Mouse (Mus musculus) intestine, postnatal 0 days (tissue): ENCODE results near the gene Fbrsl1. TPM values are rescaled to one million over a fixed set of nuclear protein-coding genes. Genes with fewer than 3 reads are reported as not detected.

Experiments
- ATAC-seq: fragments of 200-750 bp; cut with Nextera tagmentation; 2 replicates; pipeline ENCODE4 v1.8.0; 2017; ENCODE audit warnings: mild to moderate bottlenecking, moderate TSS enrichment, moderate library complexity
- H3K27ac ChIP-seq: fragments of 300-500 bp; sonication (generic); 2 replicates; pipeline ENCODE4 v1.5.1; 2014; ENCODE audit warnings: mild to moderate bottlenecking, low read depth, low read length, moderate library complexity
- H3K27me3 ChIP-seq: fragments of 300-500 bp; sonication (generic); replicated peaks from 2 replicates; pipeline ENCODE4 v1.6.1; 2014; ENCODE audit warnings: low read length, mixed read lengths; ENCODE audit not compliant: control insufficient read depth, insufficient read depth
- H3K36me3 ChIP-seq: fragments of 300-500 bp; sonication (generic); 2 replicates; pipeline ENCODE4 v1.6.1; 2014; ENCODE audit warnings: mild to moderate bottlenecking, moderate library complexity; ENCODE audit not compliant: control insufficient read depth, insufficient read depth
- H3K4me1 ChIP-seq: fragments of 300-500 bp; sonication (generic); replicated peaks from 2 replicates; pipeline ENCODE4 v1.6.1; 2014; ENCODE audit warnings: antibody characterized with exemption, low read length, mixed read lengths; ENCODE audit not compliant: control insufficient read depth, insufficient read depth
- H3K4me2 ChIP-seq: fragments of 300-500 bp; sonication (generic); replicated peaks from 2 replicates; pipeline ENCODE4 v1.6.1; 2014; ENCODE audit warnings: low read depth, mild to moderate bottlenecking, moderate library complexity
- H3K4me3 ChIP-seq: fragments of 300-500 bp; sonication (generic); 2 replicates; pipeline ENCODE4 v1.5.1; 2014; ENCODE audit warnings: low read depth, low read length
- H3K9ac ChIP-seq: fragments of 300-500 bp; sonication (generic); 2 replicates; pipeline ENCODE4 v1.6.1; 2014; ENCODE audit warnings: mild to moderate bottlenecking, low read depth, low read length
- H3K9me3 ChIP-seq: fragments of 300-500 bp; sonication (generic); 2 replicates; pipeline ENCODE4 v1.6.1; 2016; ENCODE audit warnings: mixed run types; ENCODE audit not compliant: control insufficient read depth
- CTCF ChIP-seq: sonication (generic); IDR thresholded peaks from 2 replicates; pipeline ENCODE4 v1.5.1; 2016; ENCODE audit warnings: low read depth, mild to moderate bottlenecking, control low read depth, antibody characterized with exemption, moderate library complexity
- WGBS: fragments of 180-500 bp; shearing (Covaris S2); extraction: QIAGEN DNeasy Blood & Tissue Kit; methylation state at CpG from one replicate; pipeline ENCODE4 v1.1.7; 2014; 5-methylcytosine and 5-hydroxymethylcytosine counted together
- polyA plus RNA-seq: library from polyadenylated mRNA; unstranded; fragments of >200 nt; fragmentation: Nextera tagmentation; extraction: Ambion mirVana; gene quantifications from 2 replicates; pipeline ENCODE4 v1.2.1, GENCODE M21; 2015

Fbrsl1 gene
- polyA plus RNA-seq, 1 experiment from 2014 or later: 8.2 TPM

- H3K9me3 ChIP-seq: no peaks in the 10 kb centered on the region
- no peak for TF ChIP-seq CTCF
- H3K36me3 ChIP-seq: no peaks in the 10 kb centered on the region
- no peak overlapping the region for H3K27ac ChIP-seq
- no peak overlapping the region for H3K9ac ChIP-seq
- no peak overlapping the region for H3K4me3 ChIP-seq
- no peaks in the 10 kb centered on the region for H3K4me1 ChIP-seq
- no peaks in the 10 kb centered on the region for H3K27me3 ChIP-seq
- H3K4me2 ChIP-seq: no peak overlapping the region
- WGBS: 46% methylated on average over 4 of the region's 4 CpGs
- ATAC-seq: no peak
Observed at GRCm38 (mm10) chr5:110489639-110490038, 41.3 kb upstream of the Fbrsl1 start.

GRCm38 (mm10) chr5:110487943-110488342 is 39.6 kb upstream of the Fbrsl1 start:
- no peak overlapping the region for H3K4me3 ChIP-seq
- no peak overlapping the region for H3K4me2 ChIP-seq
- no peak for ATAC-seq
- no peaks in the 10 kb centered on the region for H3K27me3 ChIP-seq
- no peaks in the 10 kb centered on the region for H3K36me3 ChIP-seq
- no peak overlapping the region for H3K27ac ChIP-seq
- WGBS: 28% methylated on average over 1 of the region's 1 CpGs
- no peaks in the 10 kb centered on the region for H3K9me3 ChIP-seq
- H3K4me1 ChIP-seq: no peaks in the 10 kb centered on the region
- TF ChIP-seq CTCF: no peak
- no peak overlapping the region for H3K9ac ChIP-seq

GRCm38 (mm10) chr5:110486674-110487334 is 38.5 kb upstream of the Fbrsl1 start:
- WGBS: 34% methylated on average over 5 of the region's 5 CpGs
- Histone ChIP-seq H3K4me1 (no peaks in the 10 kb centered on the region), H3K4me3 (no peak overlapping the region), H3K27me3 (no peaks in the 10 kb centered on the region), H3K9ac (no peak overlapping the region), H3K36me3 (no peaks in the 10 kb centered on the region), H3K4me2 (no peak overlapping the region), H3K9me3 (no peaks in the 10 kb centered on the region), H3K27ac (no peak overlapping the region)
- peak; percentile 37; the same call in 1 of the 2 replicates for ATAC-seq
- no peak for TF ChIP-seq CTCF

GRCm38 (mm10) chr5:110484711-110485110 is 36.4 kb upstream of the Fbrsl1 start:
- WGBS: 68% methylated on average over 3 of the region's 3 CpGs
- no peak overlapping the region for H3K4me2 ChIP-seq
- ATAC-seq: no peak

GRCm38 (mm10) chr5:110479228-110479627 is 30.9 kb upstream of the Fbrsl1 start:
- H3K4me1 ChIP-seq: no peaks in the 10 kb centered on the region
- H3K9me3 ChIP-seq: no peaks in the 10 kb centered on the region
- H3K4me2 ChIP-seq: no peak overlapping the region
- H3K9ac ChIP-seq: no peak overlapping the region
- H3K27ac ChIP-seq: no peak overlapping the region
- TF ChIP-seq CTCF: no peak
- ATAC-seq: no peak
- 50% methylated on average over 8 of the region's 8 CpGs for WGBS
- no peak overlapping the region for H3K4me3 ChIP-seq
- no peaks in the 10 kb centered on the region for H3K36me3 ChIP-seq
- H3K27me3 ChIP-seq: 0 out of 2 replicates have a peak, but pooled peaks cover 8% of the 10 kb centered on the region

More at GRCm38 (mm10) chr5:110484711-110485110, 36.4 kb upstream of the Fbrsl1 start:
- Histone ChIP-seq H3K9me3 (no peaks in the 10 kb centered on the region), H3K27me3 (0 out of 2 replicates have a peak, but pooled peaks cover 8% of the 10 kb centered on the region), H3K4me1 (no peaks in the 10 kb centered on the region), H3K9ac (no peak overlapping the region), H3K27ac (no peak overlapping the region), H3K4me3 (no peak overlapping the region), H3K36me3 (no peaks in the 10 kb centered on the region)
- no peak for TF ChIP-seq CTCF

GRCm38 (mm10) chr5:110474156-110474555 is 25.9 kb upstream of the Fbrsl1 start:
- Histone ChIP-seq H3K27ac (no peak overlapping the region), H3K9ac (no peak overlapping the region), H3K4me1 (no peaks in the 10 kb centered on the region), H3K27me3 (no peaks in the 10 kb centered on the region), H3K36me3 (no peaks in the 10 kb centered on the region), H3K4me3 (no peak overlapping the region), H3K4me2 (no peak overlapping the region), H3K9me3 (no peaks in the 10 kb centered on the region)
- ATAC-seq: no peak
- no peak for TF ChIP-seq CTCF
- WGBS: 75% methylated on average over 11 of the region's 11 CpGs
